9 mouse cellular contexts compared by ENCODE assay signal in the genomic region with DNA sequence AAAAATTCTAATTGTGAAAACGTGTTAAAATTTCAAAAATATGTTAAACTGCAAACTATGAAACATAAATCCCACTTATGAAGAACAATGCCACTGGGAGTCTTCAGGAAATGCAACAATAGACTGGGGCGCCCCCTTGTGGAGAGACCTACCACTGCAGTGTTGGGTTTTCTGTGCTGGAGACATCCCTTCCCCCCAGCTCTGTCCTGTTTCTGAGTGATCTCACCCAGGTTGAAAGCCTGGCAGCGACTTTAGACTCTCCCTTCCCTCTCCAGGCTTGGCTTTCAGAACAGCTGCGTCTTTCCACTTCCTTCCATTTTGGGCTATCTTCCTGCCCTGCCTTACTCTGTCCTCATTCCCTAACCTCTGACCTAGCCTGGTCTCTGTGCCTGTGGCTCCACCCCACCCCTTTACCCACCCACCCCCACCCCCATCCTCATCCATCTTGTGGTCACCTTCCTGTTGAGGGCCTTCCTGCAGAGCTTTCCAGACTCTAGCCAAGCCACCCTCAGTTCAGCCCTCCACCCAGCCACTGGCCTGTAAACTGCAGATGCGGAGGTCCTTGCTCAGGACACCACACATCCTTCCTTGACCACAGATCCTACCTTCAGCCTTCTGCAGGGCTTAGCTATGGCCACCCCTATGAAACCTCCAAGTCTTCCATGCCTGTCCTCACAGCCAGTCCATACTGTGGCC. TPM values are rescaled to one million over a fixed set of nuclear protein-coding genes. Genes with fewer than 3 reads are reported as not detected.
DNase-seq lines count a peak whose midpoint lies in the region; ATAC-seq and TF ChIP-seq lines count a peak whose summit lies in the region.
"Had no signal": no experiment of that assay in that cellular context is flagged by ENCODE, and none has a peak within 500 bp of the region (broad histone marks: within the 10 kb centered on the region; RNA-seq: fewer than 3 reads in every experiment).

No protein-coding gene starts in this region.

- H3K4me1 ChIP-seq in midbrain, embryonic 11.5 days (ENCODE audit: control insufficient read depth, insufficient read depth, low read length): peaks cover 4% of the 10 kb centered on the region
- peaks cover 11% of the 10 kb centered on the region for H3K4me1 ChIP-seq in midbrain, embryonic 15.5 days
- H3K4me1 ChIP-seq in kidney, embryonic 14.5 days (ENCODE audit: control insufficient read depth, insufficient read depth, low read length): peaks cover 14% of the 10 kb centered on the region; the same call in 1 of the 2 replicates
- peaks cover 7% of the 10 kb centered on the region for H3K4me1 ChIP-seq in limb, embryonic 14.5 days (ENCODE audit: control insufficient read depth, insufficient read depth, low read length)
- peaks cover 16% of the 10 kb centered on the region for H3K4me1 ChIP-seq in olfactory bulb, adult 2 months (ENCODE audit: control insufficient read depth, insufficient read depth, low read length)

- 19% methylated on average over 5 of the region's 5 CpGs for WGBS in midbrain, embryonic 11.5 days
- WGBS in midbrain, embryonic 15.5 days: 19% methylated on average over 5 of the region's 5 CpGs
- WGBS in kidney, embryonic 14.5 days: 19% methylated on average over 5 of the region's 5 CpGs
- WGBS in limb, embryonic 14.5 days: 17% methylated on average over 5 of the region's 5 CpGs
- 18% methylated on average over 5 of the region's 5 CpGs for WGBS in olfactory bulb, adult 2 months

- no peak overlapping the region for H3K4me2 ChIP-seq in midbrain, embryonic 11.5 days
- no peak overlapping the region for H3K4me2 ChIP-seq in midbrain, embryonic 15.5 days
- no peak overlapping the region for H3K4me2 ChIP-seq in kidney, embryonic 14.5 days (replicated peaks; ENCODE audit: low read depth, low read length)
- no peak overlapping the region for H3K4me2 ChIP-seq in limb, embryonic 14.5 days (replicated peaks; ENCODE audit: low read depth, low read length, severe bottlenecking)
- H3K4me2 ChIP-seq: embryonic facial prominence, embryonic 12.5 days had no signal

- TF ChIP-seq POLR2A in limb, embryonic 14.5 days (IDR thresholded peaks at IDR 0.05; ENCODE audit: borderline replicate concordance, extremely low read depth, insufficient read depth, insufficient read length): no peak
- TF ChIP-seq POLR2A in olfactory bulb, adult 2 months (IDR thresholded peaks at IDR 0.05; ENCODE audit: insufficient read depth, low read depth, low read length): no peak

- H3K27me3 ChIP-seq in midbrain, embryonic 11.5 days (ENCODE audit: control insufficient read depth, insufficient read depth, low read length): peaks cover 2% of the 10 kb centered on the region
- H3K27me3 ChIP-seq in midbrain, embryonic 15.5 days (replicated peaks): no peaks in the 10 kb centered on the region
- H3K27me3 ChIP-seq in kidney, embryonic 14.5 days (ENCODE audit: control insufficient read depth, insufficient read depth, low read length): no peaks in the 10 kb centered on the region
- no peaks in the 10 kb centered on the region for H3K27me3 ChIP-seq in limb, embryonic 14.5 days (ENCODE audit: control insufficient read depth, insufficient read depth, low read length)

- H3K27ac ChIP-seq in midbrain, embryonic 11.5 days (ENCODE audit: low read depth, low read length): no peak overlapping the region
- no peak overlapping the region for H3K27ac ChIP-seq in midbrain, embryonic 15.5 days
- no peak overlapping the region for H3K27ac ChIP-seq in kidney, embryonic 14.5 days (ENCODE audit: low read depth, low read length)
- no peak overlapping the region for H3K27ac ChIP-seq in limb, embryonic 14.5 days (replicated peaks; ENCODE audit: low read depth, low read length)
- H3K27ac ChIP-seq in olfactory bulb, adult 2 months (ENCODE audit: insufficient read depth, low read depth, low read length): no peak overlapping the region
- H3K27ac ChIP-seq: embryonic facial prominence, embryonic 12.5 days had no signal

- H3K9ac ChIP-seq in midbrain, embryonic 11.5 days (ENCODE audit: low read length): no peak overlapping the region
- no peak overlapping the region for H3K9ac ChIP-seq in midbrain, embryonic 15.5 days
- H3K9ac ChIP-seq in kidney, embryonic 14.5 days (ENCODE audit: low read depth, low read length): no peak overlapping the region
- H3K9ac ChIP-seq in limb, embryonic 14.5 days (ENCODE audit: low read depth, low read length, severe bottlenecking): no peak overlapping the region
- H3K9ac ChIP-seq: embryonic facial prominence, embryonic 12.5 days had no signal

- no peaks in the 10 kb centered on the region for H3K9me3 ChIP-seq in midbrain, embryonic 11.5 days (ENCODE audit: control insufficient read depth, low read length)
- H3K9me3 ChIP-seq in midbrain, embryonic 15.5 days: no peaks in the 10 kb centered on the region
- H3K9me3 ChIP-seq in kidney, embryonic 14.5 days (ENCODE audit: control insufficient read depth, low read length): no peaks in the 10 kb centered on the region
- no peaks in the 10 kb centered on the region for H3K9me3 ChIP-seq in limb, embryonic 14.5 days (ENCODE audit: control insufficient read depth, low read length)
- H3K9me3 ChIP-seq: embryonic facial prominence, embryonic 12.5 days had no signal

- DNase-seq in midbrain, embryonic 11.5 days (ENCODE audit: low spot score, missing footprints): peak; percentile 98
- DNase-seq in cerebellum, postnatal 14 days: peak; percentile 90 to 97
- peak; percentile 87 to 94 for DNase-seq in heart, adult 18-20 months
- DNase-seq in limb, embryonic 14.5 days (ENCODE audit: low spot score): peak; percentile 79
- peak; percentile 66 for DNase-seq in testis, postnatal 14 days (ENCODE audit: low spot score)

- no peak overlapping the region for H3K4me3 ChIP-seq in midbrain, embryonic 11.5 days (ENCODE audit: low read depth, low read length)
- H3K4me3 ChIP-seq in midbrain, embryonic 15.5 days: no peak overlapping the region
- no peak overlapping the region for H3K4me3 ChIP-seq in kidney, embryonic 14.5 days (ENCODE audit: low read length)
- no peak overlapping the region for H3K4me3 ChIP-seq in limb, embryonic 14.5 days (replicated peaks; ENCODE audit: low read length)
- H3K4me3 ChIP-seq in olfactory bulb, adult 2 months (ENCODE audit: insufficient read depth, low read depth, low read length): no peak overlapping the region
- H3K4me3 ChIP-seq: embryonic facial prominence, embryonic 12.5 days had no signal

- no peaks in the 10 kb centered on the region for H3K36me3 ChIP-seq in midbrain, embryonic 11.5 days (ENCODE audit: control insufficient read depth, insufficient read depth, low read length)
- no peaks in the 10 kb centered on the region for H3K36me3 ChIP-seq in midbrain, embryonic 15.5 days (replicated peaks)
- no peaks in the 10 kb centered on the region for H3K36me3 ChIP-seq in kidney, embryonic 14.5 days (ENCODE audit: control insufficient read depth, insufficient read depth, low read length)
- no peaks in the 10 kb centered on the region for H3K36me3 ChIP-seq in limb, embryonic 14.5 days (ENCODE audit: control insufficient read depth, insufficient read depth, low read length)
- H3K36me3 ChIP-seq: embryonic facial prominence, embryonic 12.5 days had no signal

- TF ChIP-seq CTCF in olfactory bulb, adult 2 months (IDR thresholded peaks at IDR 0.05; ENCODE audit: insufficient read depth, low read depth, low read length): peak; percentile 64

- peak; percentile 28; the same call in 1 of the 2 replicates for ATAC-seq in midbrain, embryonic 11.5 days (ENCODE audit: low FRiP score)
- ATAC-seq in midbrain, embryonic 15.5 days (replicated peaks): no peak
- peak; percentile 17; the same call in 1 of the 2 replicates for ATAC-seq in kidney, embryonic 14.5 days (ENCODE audit: low FRiP score, low TSS enrichment)
- 0 out of 2 replicates have a peak, but pooled peaks have one; percentile 17 for ATAC-seq in limb, embryonic 14.5 days (ENCODE audit: low FRiP score, low read depth)

RNA-seq across cellular contexts. Expression of a gene that starts 5.2 kb away (rescaled TPM):
- polyA plus RNA-seq in midbrain, embryonic 11.5 days (2014; fragmentation: Nextera tagmentation; extraction: Ambion mirVana): 17.0 and 18.7 TPM in 2 replicates
- 59.5 and 62.2 TPM in 2 replicates for polyA plus RNA-seq in midbrain, embryonic 15.5 days (2015; fragmentation: Nextera tagmentation; extraction: Ambion mirVana)
- total RNA-seq in heart, adult 18-20 months (2021): 10 to 100 TPM; 45.5 to 47.0 TPM
- 35.9 and 47.1 TPM in 2 replicates for polyA plus RNA-seq in kidney, embryonic 14.5 days (2014; fragmentation: Nextera tagmentation; extraction: Ambion mirVana)
- 80.4 and 97.6 TPM in 2 replicates for polyA plus RNA-seq in limb, embryonic 14.5 days (2012; rRNA removed)
- polyA plus RNA-seq in limb, embryonic 14.5 days (2014; fragmentation: Nextera tagmentation; extraction: Ambion mirVana): 45.9 and 48.2 TPM in 2 replicates
- polyA plus RNA-seq in olfactory bulb, adult 2 months (2012; ENCODE audit: insufficient read depth, insufficient read length, low replicate concordance, missing spikeins): not detected in 2 replicates

RNA-seq across cellular contexts. Expression of a gene that starts 6.8 kb away (rescaled TPM):
- 0.33 TPM in 1 of 2 replicates, not detected in the other for polyA plus RNA-seq in midbrain, embryonic 11.5 days (2014; fragmentation: Nextera tagmentation; extraction: Ambion mirVana)
- 0.14 and 0.17 TPM in 2 replicates for polyA plus RNA-seq in midbrain, embryonic 15.5 days (2015; fragmentation: Nextera tagmentation; extraction: Ambion mirVana)
- not detected for total RNA-seq in heart, adult 18-20 months (2021)
- 0.18 and 0.30 TPM in 2 replicates for polyA plus RNA-seq in kidney, embryonic 14.5 days (2014; fragmentation: Nextera tagmentation; extraction: Ambion mirVana)
- polyA plus RNA-seq in limb, embryonic 14.5 days (2012; rRNA removed): 0.63 and 1.1 TPM in 2 replicates
- polyA plus RNA-seq in limb, embryonic 14.5 days (2014; fragmentation: Nextera tagmentation; extraction: Ambion mirVana): 0.14 and 0.26 TPM in 2 replicates
- polyA plus RNA-seq in olfactory bulb, adult 2 months (2012; ENCODE audit: insufficient read depth, insufficient read length, low replicate concordance, missing spikeins): not detected in 2 replicates

RNA-seq across cellular contexts. Expression of a gene that starts 10.1 kb away (rescaled TPM):
- polyA plus RNA-seq in midbrain, embryonic 11.5 days (2014; fragmentation: Nextera tagmentation; extraction: Ambion mirVana): 0.23 and 0.40 TPM in 2 replicates
- polyA plus RNA-seq in midbrain, embryonic 15.5 days (2015; fragmentation: Nextera tagmentation; extraction: Ambion mirVana): 0.89 and 0.99 TPM in 2 replicates
- total RNA-seq in heart, adult 18-20 months (2021): not detected
- 0.63 and 1.5 TPM in 2 replicates for polyA plus RNA-seq in kidney, embryonic 14.5 days (2014; fragmentation: Nextera tagmentation; extraction: Ambion mirVana)
- polyA plus RNA-seq in limb, embryonic 14.5 days (2012; rRNA removed): 0.11 and 0.17 TPM in 2 replicates
- polyA plus RNA-seq in limb, embryonic 14.5 days (2014; fragmentation: Nextera tagmentation; extraction: Ambion mirVana): 0.17 and 0.18 TPM in 2 replicates
- not detected in 2 replicates for polyA plus RNA-seq in olfactory bulb, adult 2 months (2012; ENCODE audit: insufficient read depth, insufficient read length, low replicate concordance, missing spikeins)

RNA-seq across cellular contexts. Expression of a gene that starts 17.1 kb away (rescaled TPM):
- 15.3 and 17.5 TPM in 2 replicates for polyA plus RNA-seq in midbrain, embryonic 11.5 days (2014; fragmentation: Nextera tagmentation; extraction: Ambion mirVana)
- polyA plus RNA-seq in midbrain, embryonic 15.5 days (2015; fragmentation: Nextera tagmentation; extraction: Ambion mirVana): 4.3 and 5.8 TPM in 2 replicates
- total RNA-seq in heart, adult 18-20 months (2021): under 1 TPM in 1 of 2 experiments, not detected in 1; 0.28 TPM
- polyA plus RNA-seq in kidney, embryonic 14.5 days (2014; fragmentation: Nextera tagmentation; extraction: Ambion mirVana): 30.1 and 36.6 TPM in 2 replicates
- 56.5 and 67.1 TPM in 2 replicates for polyA plus RNA-seq in limb, embryonic 14.5 days (2012; rRNA removed)
- polyA plus RNA-seq in limb, embryonic 14.5 days (2014; fragmentation: Nextera tagmentation; extraction: Ambion mirVana): 32.0 and 34.2 TPM in 2 replicates
- not detected in 2 replicates for polyA plus RNA-seq in olfactory bulb, adult 2 months (2012; ENCODE audit: insufficient read depth, insufficient read length, low replicate concordance, missing spikeins)

RNA-seq across cellular contexts. Expression of a gene that starts 32.2 kb away (rescaled TPM):
- 4.6 and 6.4 TPM in 2 replicates for polyA plus RNA-seq in midbrain, embryonic 11.5 days (2014; fragmentation: Nextera tagmentation; extraction: Ambion mirVana)
- polyA plus RNA-seq in midbrain, embryonic 15.5 days (2015; fragmentation: Nextera tagmentation; extraction: Ambion mirVana): 40.5 and 43.0 TPM in 2 replicates
- total RNA-seq in heart, adult 18-20 months (2021): not detected
- polyA plus RNA-seq in kidney, embryonic 14.5 days (2014; fragmentation: Nextera tagmentation; extraction: Ambion mirVana): 9.7 and 10.1 TPM in 2 replicates
- polyA plus RNA-seq in limb, embryonic 14.5 days (2012; rRNA removed): 38.1 and 48.5 TPM in 2 replicates
- 32.1 and 34.4 TPM in 2 replicates for polyA plus RNA-seq in limb, embryonic 14.5 days (2014; fragmentation: Nextera tagmentation; extraction: Ambion mirVana)
- not detected in 2 replicates for polyA plus RNA-seq in olfactory bulb, adult 2 months (2012; ENCODE audit: insufficient read depth, insufficient read length, low replicate concordance, missing spikeins)
